ENCODE assay signal across 31 mouse cellular contexts in the genomic region with DNA sequence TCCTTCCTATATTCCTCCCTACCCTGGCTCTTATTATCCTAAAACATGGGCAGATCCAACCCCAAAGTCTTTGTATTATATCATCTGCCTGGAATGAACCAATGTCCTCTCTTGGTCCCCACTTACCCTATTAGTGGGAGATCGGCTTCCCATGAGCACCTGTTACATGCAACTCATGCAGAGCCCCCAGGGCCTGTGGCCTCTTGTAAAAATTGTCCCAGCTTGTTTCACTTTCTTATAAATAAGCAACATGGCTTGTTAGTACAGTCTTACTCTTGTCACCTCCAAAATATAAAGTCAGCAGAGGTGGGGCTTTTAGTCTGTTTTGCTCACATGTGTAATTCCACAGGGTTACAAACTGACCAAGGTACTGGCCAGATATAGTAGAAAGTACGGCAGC.
"Had no signal": no experiment of that assay in that cellular context is flagged by ENCODE, and none has a peak within 500 bp of the region (broad histone marks: within the 10 kb centered on the region; RNA-seq: fewer than 3 reads in every experiment).

No protein-coding gene starts in this region.

- H3K4me1 ChIP-seq: limb, embryonic 10.5 days; limb, embryonic 12.5 days; limb, embryonic 13.5 days; limb, embryonic 15.5 days; liver, embryonic 12.5 days; liver, embryonic 13.5 days; liver, embryonic 15.5 days; lung, embryonic 15.5 days; megakaryocyte, embryonic 14.5 days; midbrain, embryonic 10.5 days; midbrain, embryonic 12.5 days; midbrain, embryonic 13.5 days; midbrain, embryonic 15.5 days; neural tube, embryonic 12.5 days had no signal

- ATAC-seq: liver, embryonic 12.5 days; liver, postnatal 0 days; lung, postnatal 0 days; midbrain, embryonic 13.5 days; midbrain, embryonic 15.5 days had no signal

- H3K36me3 ChIP-seq: limb, embryonic 10.5 days; limb, embryonic 12.5 days; limb, embryonic 13.5 days; limb, embryonic 15.5 days; liver, embryonic 13.5 days; liver, embryonic 15.5 days; lung, embryonic 15.5 days; midbrain, embryonic 10.5 days; midbrain, embryonic 12.5 days; neural tube, embryonic 12.5 days had no signal

- H3K9me3 ChIP-seq: limb, embryonic 10.5 days; limb, embryonic 12.5 days; limb, embryonic 13.5 days; limb, embryonic 15.5 days; liver, embryonic 12.5 days; liver, embryonic 13.5 days; liver, embryonic 15.5 days; lung, embryonic 15.5 days; megakaryocyte, embryonic 14.5 days; midbrain, embryonic 10.5 days; midbrain, embryonic 12.5 days; midbrain, embryonic 13.5 days; midbrain, embryonic 15.5 days; neural tube, embryonic 12.5 days had no signal

- H3K9ac ChIP-seq: limb, embryonic 12.5 days; limb, embryonic 13.5 days; limb, embryonic 15.5 days; liver, embryonic 12.5 days; liver, embryonic 13.5 days; liver, embryonic 14.5 days; liver, embryonic 15.5 days; liver, postnatal 0 days; lung, embryonic 14.5 days; lung, embryonic 15.5 days; midbrain, embryonic 12.5 days; midbrain, embryonic 13.5 days; midbrain, embryonic 15.5 days; neural tube, embryonic 12.5 days had no signal

- H3K27me3 ChIP-seq: limb, embryonic 12.5 days; limb, embryonic 13.5 days; limb, embryonic 15.5 days; liver, embryonic 12.5 days; liver, embryonic 13.5 days; liver, embryonic 15.5 days; lung, embryonic 15.5 days; megakaryocyte, embryonic 14.5 days; midbrain, embryonic 12.5 days; midbrain, embryonic 13.5 days; midbrain, embryonic 15.5 days; neural tube, embryonic 12.5 days had no signal

- DNase-seq: left cerebral cortex, postnatal 4 days; liver; liver, embryonic 13.5 days; liver, postnatal 0 days; lung, adult 18-20 months; lung, adult 2 months; lung, embryonic 14.5 days; lung, postnatal 10 days; lung, postnatal 14 days; lung, postnatal 36 days; lung, postnatal 4 days; midbrain, embryonic 14.5 days had no signal

- H3K27ac ChIP-seq: left cerebral cortex, adult 2 months; limb, embryonic 10.5 days; limb, embryonic 12.5 days; limb, embryonic 13.5 days; limb, embryonic 15.5 days; liver, embryonic 12.5 days; liver, embryonic 13.5 days; liver, embryonic 14.5 days; liver, embryonic 15.5 days; lung, embryonic 15.5 days; macrophage; midbrain, embryonic 10.5 days; midbrain, embryonic 12.5 days; midbrain, embryonic 13.5 days; midbrain, embryonic 15.5 days; neural tube, embryonic 12.5 days had no signal

- H3K4me2 ChIP-seq: limb, embryonic 12.5 days; limb, embryonic 13.5 days; limb, embryonic 15.5 days; liver, embryonic 11.5 days; liver, embryonic 12.5 days; liver, embryonic 13.5 days; liver, embryonic 15.5 days; lung, embryonic 14.5 days; lung, embryonic 15.5 days; midbrain, embryonic 12.5 days; midbrain, embryonic 13.5 days; midbrain, embryonic 15.5 days; neural tube, embryonic 12.5 days had no signal

- H3K4me3 ChIP-seq: left cerebral cortex, adult 2 months; limb, embryonic 10.5 days; limb, embryonic 12.5 days; limb, embryonic 13.5 days; limb, embryonic 15.5 days; liver, embryonic 12.5 days; liver, embryonic 13.5 days; liver, embryonic 15.5 days; lung, embryonic 15.5 days; megakaryocyte, embryonic 14.5 days; midbrain, embryonic 10.5 days; midbrain, embryonic 12.5 days; midbrain, embryonic 13.5 days; midbrain, embryonic 15.5 days; myocyte; neural tube, embryonic 12.5 days had no signal
